Mouse (Mus musculus) limb, embryonic 13.5 days (tissue): ENCODE results near the gene Ccdc115. TPM values are rescaled to one million over a fixed set of nuclear protein-coding genes. Genes with fewer than 3 reads are reported as not detected.

Experiments used
- ATAC-seq: fragments of 200-750 bp; cut with Nextera tagmentation; 2 replicates; pipeline ENCODE4 v1.8.0; 2017; ENCODE audit warnings: low read depth, moderate number of reproducible peaks, moderate TSS enrichment; ENCODE audit not compliant: low FRiP score
- H3K27ac ChIP-seq: fragments of 300-500 bp; sonication (generic); 2 replicates; pipeline ENCODE4 v1.5.1; 2015; ENCODE audit warnings: inconsistent platforms, mild to moderate bottlenecking, moderate library complexity
- H3K27me3 ChIP-seq: fragments of 300-500 bp; sonication (generic); 2 replicates; pipeline ENCODE4 v1.6.1; 2015; ENCODE audit warnings: mild to moderate bottlenecking, inconsistent platforms
- H3K36me3 ChIP-seq: fragments of 300-500 bp; sonication (generic); 2 replicates; pipeline ENCODE4 v1.6.1; 2015; ENCODE audit warnings: inconsistent platforms, mild to moderate bottlenecking, moderate library complexity
- H3K4me1 ChIP-seq: fragments of 300-500 bp; sonication (generic); 2 replicates; pipeline ENCODE4 v1.6.1; 2015; ENCODE audit warnings: inconsistent platforms
- H3K4me2 ChIP-seq: fragments of 300-500 bp; sonication (generic); replicated peaks from 2 replicates; pipeline ENCODE4 v1.6.1; 2015; ENCODE audit warnings: inconsistent platforms, mild to moderate bottlenecking, moderate library complexity
- H3K4me3 ChIP-seq: fragments of 300-500 bp; sonication (generic); 2 replicates; pipeline ENCODE4 v1.5.1; 2015; ENCODE audit warnings: moderate library complexity, mild to moderate bottlenecking, inconsistent platforms
- H3K9ac ChIP-seq: fragments of 300-500 bp; sonication (generic); 2 replicates; pipeline ENCODE4 v1.6.1; 2015; ENCODE audit warnings: mild to moderate bottlenecking, inconsistent platforms
- H3K9me3 ChIP-seq: fragments of 300-500 bp; sonication (generic); 2 replicates; pipeline ENCODE4 v1.6.1; 2016; ENCODE audit warnings: inconsistent platforms
- WGBS: fragments of 180-500 bp; shearing (Covaris S2); methylation state at CpG from one replicate; pipeline ENCODE4 v1.1.7; 2015; 5-methylcytosine and 5-hydroxymethylcytosine counted together
- polyA plus RNA-seq: library from polyadenylated mRNA; unstranded; fragments of >200 nt; fragmentation: Nextera tagmentation; extraction: Ambion mirVana; gene quantifications from 2 replicates; pipeline ENCODE4 v1.2.1, GENCODE M21; 2015

Ccdc115 gene
- polyA plus RNA-seq, 1 experiment from 2014 or later = 51.5 TPM

DNA sequence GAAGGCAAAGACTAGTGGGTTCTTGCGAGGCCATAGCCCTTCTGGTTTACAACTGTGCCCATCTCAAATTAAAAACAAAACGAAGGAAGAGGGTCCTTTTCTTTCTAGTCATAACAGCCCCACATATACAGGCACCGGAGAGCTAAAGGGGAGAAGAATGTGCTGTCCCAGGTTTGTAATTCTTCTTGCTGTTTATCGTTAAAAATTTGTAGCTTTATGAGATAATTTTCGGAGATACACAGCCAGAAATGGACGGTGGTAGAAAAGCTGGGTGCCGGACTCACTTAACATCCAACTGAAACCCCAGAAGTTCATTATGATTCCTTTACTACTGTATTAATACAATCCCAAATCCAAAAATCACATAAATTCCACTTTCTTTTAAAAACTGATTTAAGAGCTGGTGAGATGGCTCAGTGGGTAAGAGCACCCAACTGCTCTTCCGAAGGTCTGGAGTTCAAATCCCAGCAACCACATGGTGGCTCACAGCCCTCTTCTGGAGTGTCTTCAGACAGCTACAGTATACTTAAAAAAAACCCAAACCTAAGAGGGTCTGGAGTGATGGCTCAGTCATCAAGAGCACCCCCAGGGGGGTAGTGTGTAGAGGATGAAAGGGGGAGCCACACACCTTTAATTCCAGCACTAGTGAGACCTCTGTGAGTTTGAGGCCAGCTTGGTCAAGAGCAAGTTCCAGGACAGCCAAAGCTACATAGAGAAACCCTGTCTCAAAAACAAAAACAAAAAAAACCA lies 3.9 kb downstream of the Ccdc115 start:
- ATAC-seq = no peak
- Histone ChIP-seq H3K27ac (peak overlapping the region; percentile 78), H3K27me3 (no peaks in the 10 kb centered on the region), H3K4me3 (peak overlapping the region; percentile 64), H3K9me3 (peaks cover 19% of the 10 kb centered on the region), H3K4me2 (peak overlapping the region; percentile 66), H3K9ac (peak overlapping the region; percentile 71), H3K36me3 (peaks cover 25% of the 10 kb centered on the region), H3K4me1 (peaks cover 24% of the 10 kb centered on the region)
- WGBS = 25% methylated on average over 8 of the region's 8 CpGs

DNA sequence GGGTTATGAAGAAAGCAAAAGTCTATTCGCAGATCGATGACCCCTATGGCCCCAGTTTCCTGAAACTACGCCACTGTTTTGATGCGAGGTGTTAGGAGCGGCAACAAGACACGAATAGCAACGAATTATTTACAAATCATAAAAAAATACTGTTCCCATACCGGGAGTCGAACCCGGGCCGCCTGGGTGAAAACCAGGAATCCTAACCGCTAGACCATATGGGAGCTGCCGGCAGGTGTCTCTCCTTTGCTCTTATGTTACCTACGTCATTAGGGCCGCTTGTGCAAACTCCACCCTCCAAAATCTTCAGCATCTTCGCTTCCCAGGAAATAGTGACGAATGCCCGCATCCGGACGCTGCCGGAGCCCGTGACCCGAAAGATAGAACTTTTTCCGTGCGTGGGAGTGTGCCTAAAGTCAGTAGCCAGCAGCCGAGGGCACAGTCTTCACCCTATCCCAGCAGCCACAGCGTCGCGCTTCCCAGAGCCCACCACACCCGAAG lies 4.8 kb downstream of the Ccdc115 start:
- Histone ChIP-seq H3K9me3 (peaks cover 27% of the 10 kb centered on the region), H3K4me1 (peaks cover 19% of the 10 kb centered on the region), H3K27ac (peak overlapping the region; percentile 78), H3K9ac (peak overlapping the region; percentile 71), H3K27me3 (no peaks in the 10 kb centered on the region), H3K36me3 (peaks cover 33% of the 10 kb centered on the region), H3K4me2 (peak overlapping the region; percentile 66), H3K4me3 (peak overlapping the region; percentile 64)
- WGBS = under 1% methylated on average over 30 of the region's 30 CpGs
- ATAC-seq = peak; percentile 8; the same call in 1 of the 2 replicates

DNA sequence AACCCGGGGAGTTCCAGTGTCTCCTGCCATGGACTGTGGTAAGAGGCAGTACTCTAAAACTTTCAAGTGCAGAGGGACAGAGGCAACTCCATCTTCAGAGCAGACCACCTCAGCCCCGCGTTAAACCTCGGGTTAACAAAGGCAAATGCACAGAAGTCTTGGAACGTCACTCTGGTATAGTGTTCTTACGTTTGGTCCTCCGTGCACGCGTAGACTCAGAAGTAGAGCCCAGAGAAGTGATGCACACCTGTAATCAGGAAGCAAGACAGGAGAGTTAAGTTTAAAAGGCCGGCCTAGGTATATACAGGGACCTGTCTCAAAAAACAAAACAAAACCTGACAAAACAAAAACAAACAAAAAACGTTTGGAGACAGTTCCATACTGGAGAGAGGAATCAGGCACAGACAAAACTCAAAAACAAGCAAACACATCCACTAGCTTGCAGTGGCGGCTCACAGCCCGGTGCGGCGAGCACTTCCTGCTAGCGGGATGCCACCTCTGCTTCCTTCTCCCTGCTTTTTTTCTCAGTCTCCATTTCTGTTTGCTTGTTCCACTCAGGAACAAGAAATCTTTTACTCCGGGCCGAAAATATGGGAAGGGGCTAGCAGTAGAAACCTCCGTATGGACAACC lies 5.5 kb downstream of the Ccdc115 start:
- ATAC-seq = no peak
- peak overlapping the region; percentile 61 for H3K27ac ChIP-seq
- peaks cover 34% of the 10 kb centered on the region for H3K9me3 ChIP-seq
- whole genome bisulfite sequencing = 15% methylated on average over 19 of the region's 19 CpGs
- H3K4me3 ChIP-seq = peak overlapping the region; percentile 64
- H3K4me2 ChIP-seq = peak overlapping the region; percentile 66
- H3K36me3 ChIP-seq = peaks cover 39% of the 10 kb centered on the region
- H3K9ac ChIP-seq = peak overlapping the region; percentile 25
- peaks cover 19% of the 10 kb centered on the region for H3K4me1 ChIP-seq
- no peaks in the 10 kb centered on the region for H3K27me3 ChIP-seq

DNA sequence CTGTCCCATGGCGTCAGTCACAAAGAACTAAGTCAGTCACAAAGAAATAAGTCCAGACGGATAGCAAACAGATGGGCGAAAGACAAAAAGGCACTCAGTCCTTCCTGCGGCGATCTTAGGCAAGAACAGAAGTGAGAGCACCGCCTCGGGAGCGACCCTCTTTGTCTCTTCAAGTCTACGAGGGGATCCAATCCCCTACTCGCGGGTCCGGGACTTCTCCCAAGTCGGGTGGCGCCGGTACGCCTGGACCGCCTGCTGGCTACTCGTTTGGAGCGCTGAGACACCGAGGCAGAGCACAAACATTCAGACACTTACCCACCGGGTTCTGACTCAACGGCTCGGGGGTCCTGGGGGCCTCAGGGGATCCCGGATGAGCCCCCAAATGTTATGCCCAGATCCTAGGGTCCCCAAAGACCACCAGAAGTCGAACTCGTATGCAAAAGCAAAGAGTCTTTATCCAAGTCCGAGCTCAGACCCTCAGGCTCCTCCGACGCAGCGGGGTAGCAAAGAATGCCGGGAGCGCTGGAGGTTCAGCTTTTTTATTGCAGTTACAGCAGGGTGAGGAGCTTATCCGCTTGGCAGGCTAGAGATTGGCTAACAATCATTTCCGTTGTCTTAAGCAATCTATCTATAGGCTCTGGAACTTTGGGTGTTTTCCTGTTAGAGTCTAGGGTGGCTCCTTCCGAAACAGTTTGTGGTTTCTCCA lies 6.5 kb downstream of the Ccdc115 start:
- WGBS = 13% methylated on average over 35 of the region's 35 CpGs
- Histone ChIP-seq H3K27ac (peak overlapping the region; percentile 74), H3K4me2 (peak overlapping the region; percentile 66), H3K27me3 (no peaks in the 10 kb centered on the region), H3K9me3 (peaks cover 39% of the 10 kb centered on the region), H3K4me1 (peaks cover 14% of the 10 kb centered on the region), H3K36me3 (peaks cover 39% of the 10 kb centered on the region), H3K4me3 (peak overlapping the region; percentile 47), H3K9ac (peak overlapping the region; percentile 65)
- ATAC-seq = peak; percentile 16; the same call in 1 of the 2 replicates

DNA sequence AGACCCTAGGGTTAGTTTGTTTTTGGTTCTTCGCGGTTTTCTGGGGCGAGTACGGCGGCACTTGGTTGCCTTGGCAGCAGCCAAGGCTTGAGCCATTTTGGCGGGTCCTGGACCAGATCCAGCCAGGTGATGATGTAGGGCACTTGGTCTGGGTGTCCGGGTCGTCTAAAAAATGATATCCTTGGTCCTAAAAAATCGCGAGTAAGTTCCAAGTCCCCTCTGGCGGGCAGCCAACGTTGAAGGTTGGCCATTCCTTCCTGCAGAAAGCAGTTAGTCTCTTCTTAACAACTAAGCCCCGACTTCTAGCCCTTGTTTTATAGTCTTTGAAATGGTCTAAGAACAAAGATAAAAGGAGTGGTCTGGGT lies 7.1 kb downstream of the Ccdc115 start:
- peaks cover 43% of the 10 kb centered on the region for H3K9me3 ChIP-seq
- peaks cover 38% of the 10 kb centered on the region for H3K36me3 ChIP-seq
- H3K4me2 ChIP-seq = peak overlapping the region; percentile 66
- no peak for ATAC-seq
- H3K9ac ChIP-seq = peak overlapping the region; percentile 65; the same call in 1 of the 2 replicates
- H3K27ac ChIP-seq = peak overlapping the region; percentile 74; the same call in 1 of the 2 replicates
- no peaks in the 10 kb centered on the region for H3K27me3 ChIP-seq
- H3K4me3 ChIP-seq = peak overlapping the region; percentile 47
- 52% methylated on average over 13 of the region's 13 CpGs for WGBS
- peaks cover 14% of the 10 kb centered on the region for H3K4me1 ChIP-seq

DNA sequence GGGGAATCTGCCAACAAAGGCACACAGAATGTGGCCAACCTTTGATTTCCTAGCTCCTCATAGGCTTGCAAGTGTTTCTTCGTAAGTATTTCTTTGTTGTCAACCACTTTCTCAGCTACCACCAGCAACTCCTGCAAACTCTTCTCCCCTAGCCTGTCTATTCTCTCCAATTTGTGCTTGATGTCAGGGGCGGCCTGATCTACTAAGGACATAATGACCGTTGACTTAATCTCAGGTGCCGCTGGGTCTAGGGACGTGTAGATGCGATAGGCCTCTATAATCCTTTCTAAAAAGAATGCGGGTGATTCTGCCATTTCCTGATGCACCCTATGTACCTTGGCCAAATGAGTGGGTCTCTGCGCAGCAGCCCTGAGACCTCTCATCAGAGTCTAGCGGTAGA lies 8.0 kb downstream of the Ccdc115 start:
- peaks cover 51% of the 10 kb centered on the region for H3K9me3 ChIP-seq
- peaks cover 14% of the 10 kb centered on the region for H3K4me1 ChIP-seq
- H3K9ac ChIP-seq = no peak overlapping the region
- no peak overlapping the region for H3K4me2 ChIP-seq
- H3K27ac ChIP-seq = no peak overlapping the region
- no peaks in the 10 kb centered on the region for H3K27me3 ChIP-seq
- 96% methylated on average over 9 of the region's 9 CpGs for WGBS
- H3K36me3 ChIP-seq = peaks cover 30% of the 10 kb centered on the region
- H3K4me3 ChIP-seq = no peak overlapping the region
- no peak for ATAC-seq

DNA sequence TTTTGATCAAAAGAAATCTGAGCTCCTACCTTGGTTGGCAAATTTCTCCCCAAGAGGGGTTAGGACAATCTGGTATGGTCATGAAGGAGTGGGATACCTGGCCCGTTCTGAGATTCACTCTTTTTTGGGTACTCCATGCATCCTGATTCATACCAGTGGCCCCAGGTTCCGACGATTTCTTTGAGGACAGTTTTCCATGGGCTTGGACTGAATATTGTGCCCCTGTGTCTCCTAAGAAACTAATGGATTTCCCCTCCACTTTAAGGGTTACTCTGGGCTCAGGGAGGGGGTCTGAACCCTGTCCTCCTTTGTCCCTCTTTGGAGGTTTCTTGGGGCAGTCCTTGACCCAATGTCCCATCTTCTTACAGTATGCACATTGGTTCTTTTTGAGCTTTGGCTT lies 8.5 kb downstream of the Ccdc115 start:
- H3K27me3 ChIP-seq = no peaks in the 10 kb centered on the region
- 98% methylated on average over 3 of the region's 3 CpGs for WGBS
- H3K36me3 ChIP-seq = peaks cover 30% of the 10 kb centered on the region
- H3K27ac ChIP-seq = no peak overlapping the region
- H3K9ac ChIP-seq = no peak overlapping the region
- H3K4me3 ChIP-seq = no peak overlapping the region
- ATAC-seq = no peak
- peaks cover 54% of the 10 kb centered on the region for H3K9me3 ChIP-seq
- H3K4me1 ChIP-seq = peaks cover 14% of the 10 kb centered on the region
- H3K4me2 ChIP-seq = no peak overlapping the region

DNA sequence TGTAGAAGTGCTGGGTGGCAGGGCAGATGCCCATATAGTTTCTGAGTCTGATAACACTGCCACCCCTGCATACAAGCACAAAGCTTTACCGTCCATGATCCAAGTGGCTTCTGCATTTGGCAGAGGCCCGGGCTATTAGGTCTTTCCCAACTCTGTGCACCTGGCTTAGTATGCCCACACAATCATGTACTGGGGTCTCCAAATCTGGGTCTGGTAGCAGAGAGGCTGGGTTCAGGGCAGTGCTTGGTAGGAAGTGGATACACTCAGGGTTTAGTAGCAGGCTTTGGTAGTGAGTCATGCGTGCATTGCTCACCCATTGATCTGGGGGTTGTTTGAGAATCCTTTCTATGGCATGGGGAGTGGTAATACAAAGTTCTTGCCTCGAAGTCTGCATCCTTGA lies 10.2 kb downstream of the Ccdc115 start:
- H3K9ac ChIP-seq = no peak overlapping the region
- H3K27me3 ChIP-seq = no peaks in the 10 kb centered on the region
- ATAC-seq = no peak
- H3K27ac ChIP-seq = no peak overlapping the region
- H3K9me3 ChIP-seq = peaks cover 54% of the 10 kb centered on the region
- peaks cover 14% of the 10 kb centered on the region for H3K4me1 ChIP-seq
- H3K4me3 ChIP-seq = no peak overlapping the region
- no peak overlapping the region for H3K4me2 ChIP-seq
- WGBS = 91% methylated on average over 4 of the region's 4 CpGs
- H3K36me3 ChIP-seq = peaks cover 30% of the 10 kb centered on the region

DNA sequence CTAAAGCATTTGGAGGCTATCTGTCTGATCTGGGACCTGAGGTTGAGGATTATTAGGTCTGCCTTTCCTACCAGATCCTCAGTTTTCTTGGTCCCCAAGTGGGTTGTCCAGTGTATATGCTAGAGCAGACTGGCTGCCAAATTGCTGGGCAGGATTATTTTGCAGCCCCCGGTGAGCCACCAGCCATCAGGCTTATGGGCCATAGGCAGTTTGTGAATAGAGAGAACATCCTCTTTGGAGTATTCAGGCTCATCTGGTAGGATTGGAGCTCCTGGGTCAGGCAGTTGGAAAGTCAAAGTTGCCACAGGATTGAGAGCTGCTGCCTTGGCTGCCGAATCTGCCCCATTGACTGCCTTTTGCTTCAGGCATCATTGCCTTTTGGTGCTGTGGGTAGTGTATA lies 11.0 kb downstream of the Ccdc115 start:
- H3K27ac ChIP-seq = no peak overlapping the region
- ATAC-seq = no peak
- no peak overlapping the region for H3K4me3 ChIP-seq
- 98% methylated on average over 2 of the region's 2 CpGs for WGBS
- H3K27me3 ChIP-seq = no peaks in the 10 kb centered on the region
- H3K4me1 ChIP-seq = peaks cover 7% of the 10 kb centered on the region
- no peak overlapping the region for H3K9ac ChIP-seq
- peaks cover 54% of the 10 kb centered on the region for H3K9me3 ChIP-seq
- H3K36me3 ChIP-seq = peaks cover 30% of the 10 kb centered on the region
- no peak overlapping the region for H3K4me2 ChIP-seq

DNA sequence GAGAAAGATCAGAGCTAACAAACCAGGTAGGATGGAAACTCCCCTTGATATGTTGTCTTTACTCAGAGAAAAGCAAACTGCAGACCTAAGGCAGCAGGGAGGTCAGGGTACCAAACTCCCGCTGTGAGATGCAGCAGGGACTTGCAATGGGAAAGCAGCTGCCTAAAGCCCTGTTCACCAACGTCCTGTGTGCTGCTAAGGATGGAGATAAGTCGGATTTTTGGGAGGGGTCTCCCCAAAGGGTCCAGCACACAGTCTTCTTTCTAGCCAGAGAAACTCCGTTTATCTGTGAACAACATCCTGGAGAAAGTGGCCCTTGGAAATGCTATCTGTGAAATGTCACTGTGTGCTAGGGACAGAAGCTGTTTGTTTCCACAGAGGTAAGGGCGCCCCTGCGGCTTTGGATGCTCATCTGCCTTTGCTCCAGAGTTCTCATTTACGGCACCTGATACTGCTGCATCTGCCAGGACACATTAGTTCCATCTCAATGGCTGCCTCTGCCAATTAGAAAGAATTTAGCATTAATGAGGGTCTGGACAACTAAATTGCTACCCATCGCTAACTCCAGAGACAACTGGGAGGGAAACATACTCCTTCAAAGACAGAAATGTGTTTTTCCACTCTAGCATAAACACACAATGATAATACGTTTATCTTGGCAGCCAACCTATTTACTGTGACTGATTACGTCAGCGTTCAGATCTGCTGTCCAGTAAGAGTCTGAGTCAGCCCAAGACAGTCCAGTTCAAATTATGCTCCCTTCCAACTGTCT lies 40.1 kb downstream of the Ccdc115 start:
- Histone ChIP-seq H3K9ac (no peak overlapping the region), H3K4me2 (no peak overlapping the region), H3K36me3 (no peaks in the 10 kb centered on the region), H3K27ac (no peak overlapping the region), H3K27me3 (no peaks in the 10 kb centered on the region), H3K4me3 (no peak overlapping the region), H3K4me1 (no peaks in the 10 kb centered on the region), H3K9me3 (no peaks in the 10 kb centered on the region)
- ATAC-seq = no peak
- 50% methylated on average over 11 of the region's 11 CpGs for WGBS

DNA sequence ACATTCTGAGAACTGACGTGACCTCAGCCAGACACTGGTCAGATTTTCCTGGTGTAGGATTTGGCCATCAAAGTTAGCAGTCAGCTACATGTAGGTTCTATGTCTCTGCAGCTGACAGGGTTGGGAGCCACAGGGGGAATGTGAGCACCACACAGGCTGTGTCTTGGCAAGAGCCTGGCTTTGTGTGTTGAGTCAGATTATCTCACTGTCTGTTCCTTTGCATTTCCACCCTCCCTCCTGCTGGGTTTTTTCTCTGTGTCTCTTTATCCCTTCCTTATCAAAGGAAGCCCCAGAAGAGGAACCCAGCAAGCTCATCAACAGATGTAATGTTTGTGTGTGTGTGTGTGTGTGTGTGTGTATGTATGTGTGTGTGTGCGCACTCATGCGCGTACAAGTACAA lies 43.2 kb downstream of the Ccdc115 start:
- Histone ChIP-seq H3K9ac (no peak overlapping the region), H3K27me3 (no peaks in the 10 kb centered on the region), H3K4me3 (no peak overlapping the region), H3K4me1 (no peaks in the 10 kb centered on the region), H3K36me3 (no peaks in the 10 kb centered on the region), H3K9me3 (no peaks in the 10 kb centered on the region), H3K27ac (no peak overlapping the region), H3K4me2 (no peak overlapping the region)
- 93% methylated on average over 4 of the region's 4 CpGs for WGBS
- no peak for ATAC-seq
